Mouse (Mus musculus) cerebellum, postnatal 25 days (tissue): ENCODE results near the gene Duox2.

Experiments
- DNase-seq, 2 experiments: peaks; one replicate each; pipeline ENCODE4 v3.0.0; 2021; ENCODE audit warnings: mixed read lengths in 2 of 2

Gene Duox2

DNA sequence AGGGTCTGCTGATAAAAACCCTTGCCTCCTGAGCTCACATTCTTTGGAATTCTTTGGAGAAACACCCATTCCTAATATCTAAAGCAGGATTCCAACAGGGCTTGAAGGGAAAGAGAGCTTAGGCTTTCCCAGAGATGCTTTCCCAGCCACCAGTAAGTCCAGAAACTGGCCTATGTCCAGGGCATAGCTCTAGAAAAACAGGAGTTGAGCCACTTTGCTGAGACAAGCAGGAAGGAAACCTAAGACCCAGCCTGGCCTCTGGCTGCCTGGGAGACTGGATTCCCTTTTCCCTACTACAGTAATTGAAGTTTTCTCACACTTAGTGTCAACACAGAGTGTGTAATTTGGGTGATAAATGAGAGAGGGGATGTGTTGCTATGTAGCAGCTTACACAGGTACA, 61.9 kb downstream of the Duox2 start:
- no peak for DNase-seq

- no peak for DNase-seq
Measured at GRCm38 (mm10) chr2:122235425-122235824, 62.8 kb downstream of the Duox2 start.

- peak; percentile 78 to 86 for DNase-seq
Measured at GRCm38 (mm10) chr2:122234611-122235288, 63.5 kb downstream of the Duox2 start, which contains the start of gene Sord. Gene Sord (plus strand): TSS chr2:122234749.

- DNase-seq, result peak; percentile 48 to 49
Measured at GRCm38 (mm10) chr2:122233759-122234557, 64.3 kb downstream of the Duox2 start.

DNA sequence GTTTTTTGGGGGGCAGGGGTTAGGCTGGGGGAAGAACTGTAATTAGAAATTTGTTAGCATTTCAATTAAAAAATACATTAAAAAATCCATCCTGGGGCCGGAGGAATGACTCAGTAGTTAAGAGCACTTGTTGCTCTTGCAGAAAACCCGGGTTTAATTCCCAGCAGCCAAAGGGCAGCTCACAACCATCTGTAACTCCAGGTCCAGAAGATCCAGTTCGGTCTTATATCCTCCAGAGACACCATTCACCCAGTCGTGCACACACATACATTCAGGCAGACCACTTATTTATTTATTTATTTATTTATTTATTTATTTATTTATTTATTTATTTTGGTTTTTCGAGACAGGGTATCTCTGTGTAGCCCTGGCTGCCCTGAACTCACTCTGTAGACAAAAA, 64.9 kb downstream of the Duox2 start:
- no peak for DNase-seq

- no peak for DNase-seq
Measured at GRCm38 (mm10) chr2:122231616-122232015, 66.6 kb downstream of the Duox2 start.

- no peak for DNase-seq
Measured at GRCm38 (mm10) chr2:122230395-122230794, 67.9 kb downstream of the Duox2 start.
